Mouse (Mus musculus): ENCODE data around the gene Prdm16.

Gene Prdm16

DNA sequence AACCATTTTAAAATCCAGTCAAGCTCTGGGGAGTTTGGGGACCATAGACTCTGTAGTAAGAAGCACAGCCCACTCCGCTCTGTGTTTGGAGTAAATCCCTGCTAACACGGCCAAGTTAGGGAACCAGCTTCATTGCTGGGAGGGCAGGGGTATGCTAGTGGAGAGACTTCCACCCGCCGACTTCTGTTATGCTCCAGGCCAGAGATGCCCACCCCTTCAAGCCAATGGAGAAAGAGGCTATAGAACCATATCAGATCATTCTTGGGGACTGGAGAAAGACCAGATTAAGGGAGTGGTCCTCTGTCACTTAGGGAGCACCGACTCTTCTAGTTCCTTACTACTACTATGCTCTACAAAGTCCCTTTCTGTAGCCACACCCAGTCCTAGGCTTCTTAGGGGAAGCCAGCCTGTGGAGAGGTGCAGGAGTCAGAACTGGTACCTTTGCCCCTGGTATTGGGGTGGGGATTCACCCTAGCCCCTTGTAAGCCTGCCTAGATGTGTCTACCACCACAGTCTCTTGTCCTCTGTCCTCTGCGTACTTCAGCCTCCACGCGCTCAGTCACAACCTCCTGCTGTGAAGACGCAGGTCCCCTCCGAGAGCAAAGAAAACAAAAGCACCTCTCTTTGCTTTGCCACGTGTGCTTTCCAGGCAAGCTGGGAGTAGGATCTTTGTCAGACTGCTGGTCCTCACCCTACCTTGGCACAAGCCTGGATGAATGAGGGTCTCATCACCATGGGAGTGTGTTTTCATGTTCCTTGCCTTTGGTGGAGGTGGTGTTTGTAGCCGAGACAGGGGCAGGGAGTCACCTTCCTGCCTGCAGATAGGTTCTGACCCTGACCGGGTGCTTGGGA, 3.1 kb upstream of the Prdm16 start:
- DNase-seq (ENCODE audit: low spot score), result no peak

DNA sequence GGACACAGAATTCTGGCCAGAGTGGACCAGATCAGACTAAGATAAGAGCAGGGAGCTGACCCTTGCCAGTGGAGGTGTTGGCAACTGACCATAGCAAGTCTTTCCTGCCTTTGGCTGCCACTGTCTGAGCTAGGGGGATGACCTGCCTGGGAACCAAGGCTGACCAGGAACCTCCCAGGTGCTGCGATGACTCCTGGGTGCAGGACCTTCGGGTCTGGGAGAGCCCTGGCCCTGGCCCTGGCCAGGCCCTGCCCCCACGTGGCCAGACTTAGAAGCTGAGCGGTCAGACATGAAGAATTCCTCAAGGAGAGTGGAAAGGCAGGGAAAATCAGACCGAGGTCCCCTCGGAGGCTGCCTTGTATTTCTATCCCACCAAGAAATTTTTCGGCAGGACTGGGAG, 2.5 kb upstream of the Prdm16 start:
- DNase-seq (ENCODE audit: low spot score), result no peak

GRCm38 (mm10) chr4:154638320-154638886, 1.7 kb upstream of the Prdm16 start:
- DNase-seq (ENCODE audit: low spot score), result no peak

DNA sequence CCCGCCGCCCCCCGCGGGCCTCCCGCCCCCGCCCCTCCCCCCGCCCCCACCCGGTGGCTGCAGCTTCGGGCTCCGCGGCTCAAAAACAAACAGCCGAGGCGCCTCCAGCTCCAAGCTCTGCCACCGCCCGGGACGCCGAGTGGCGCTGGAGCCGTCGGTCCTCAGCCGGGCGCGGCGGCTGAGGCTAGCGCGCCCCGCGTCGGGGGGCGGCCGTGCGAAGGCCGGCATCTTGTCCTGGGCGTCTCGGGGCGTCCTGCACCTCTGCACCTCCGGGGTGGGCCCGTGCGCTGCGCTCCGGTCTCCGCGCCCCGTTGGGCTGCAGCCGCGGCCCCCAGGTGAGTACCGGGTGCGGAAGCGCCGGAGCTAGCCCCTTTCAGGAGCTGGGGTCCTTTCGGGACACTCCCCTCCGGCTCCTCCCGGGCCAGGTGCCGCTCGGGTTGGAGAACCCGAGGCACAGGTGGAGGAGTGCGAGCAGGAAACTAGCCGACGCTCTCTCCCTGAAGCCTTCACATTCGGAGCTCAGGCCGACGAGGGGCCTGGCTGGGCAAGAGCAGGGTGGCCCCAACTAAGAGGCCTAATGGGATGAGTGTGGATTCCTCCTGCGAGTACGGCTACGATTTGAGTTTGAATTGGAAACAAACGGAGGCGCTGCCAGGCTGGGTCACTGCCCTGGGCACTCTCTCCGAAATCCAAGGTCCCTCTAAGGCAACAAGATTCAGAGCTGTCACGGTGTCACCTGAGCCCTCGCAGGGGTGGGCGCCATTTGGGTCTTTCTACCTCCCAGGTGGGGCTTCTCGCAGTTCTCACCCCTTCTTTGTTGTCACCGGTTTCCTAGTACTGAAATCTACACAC, 1.0 kb upstream of the Prdm16 start:
- no peak for DNase-seq (ENCODE audit: low spot score)

DNA sequence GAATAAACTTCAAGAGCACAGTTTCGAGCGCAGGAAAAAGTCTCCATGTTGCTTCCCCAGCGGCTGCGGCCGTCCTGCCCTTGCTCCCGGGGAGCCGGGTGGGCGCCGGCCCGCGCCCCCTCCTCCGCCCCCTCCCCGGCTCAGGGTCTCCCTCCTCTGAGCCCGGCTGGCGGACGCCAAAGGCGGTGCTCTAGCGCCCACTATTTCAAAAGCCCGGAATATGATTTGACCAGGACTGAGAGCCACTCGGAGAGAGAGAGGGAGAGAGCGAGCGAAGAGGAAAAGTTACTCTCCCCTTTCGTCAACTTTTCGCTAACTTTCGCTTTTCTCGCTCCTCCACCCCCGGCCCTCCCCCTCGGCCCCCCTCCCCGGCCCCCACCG, 630 bp downstream of the Prdm16 start:
- no peak for DNase-seq (ENCODE audit: low spot score)

DNA sequence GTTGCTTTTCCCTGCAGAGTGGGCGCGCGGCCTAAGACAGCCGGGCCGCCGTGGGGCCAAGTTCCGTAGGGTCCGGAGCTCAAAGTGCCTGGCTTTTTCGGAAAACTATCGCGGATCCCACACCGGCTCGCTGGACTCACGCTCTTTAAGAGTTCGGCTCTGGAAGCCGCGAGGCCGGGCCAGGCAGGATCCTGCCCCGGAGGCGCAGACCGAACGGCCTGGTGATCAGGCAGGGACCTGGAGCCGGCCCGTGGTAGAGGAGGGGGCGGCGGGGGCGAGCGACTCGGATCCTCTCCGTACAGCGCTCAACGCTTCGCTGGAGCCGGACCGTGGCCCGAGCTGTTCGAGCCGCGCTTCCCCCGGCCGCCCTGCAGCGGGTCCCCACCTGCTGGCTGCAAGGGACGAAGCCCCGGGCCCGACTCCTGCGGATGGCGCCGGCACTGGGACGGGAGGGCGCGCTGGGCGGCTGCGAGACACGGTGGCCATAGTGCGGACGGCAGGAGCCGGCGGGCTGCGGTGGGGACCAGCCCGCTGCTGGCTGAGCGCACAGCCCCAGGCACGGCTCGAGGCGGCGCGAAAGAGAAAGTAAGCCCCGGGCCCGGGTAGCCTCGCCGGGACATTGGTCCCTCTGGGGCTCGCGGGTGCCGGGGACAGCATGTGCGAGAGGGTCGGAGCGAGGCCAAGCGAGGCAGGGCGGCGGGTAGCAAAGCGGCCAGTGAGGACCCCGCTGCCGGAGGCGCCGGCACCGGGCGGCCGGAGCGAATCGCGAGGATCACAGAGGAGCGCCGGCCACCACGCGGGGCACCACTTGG, 1.2 kb downstream of the Prdm16 start:
- DNase-seq (ENCODE audit: low spot score), result peak; percentile 53

GRCm38 (mm10) chr4:154634470-154635240, 2.0 kb downstream of the Prdm16 start:
- no peak for DNase-seq (ENCODE audit: low spot score)

GRCm38 (mm10) chr4:154634001-154634400, 2.7 kb downstream of the Prdm16 start:
- no peak for DNase-seq (ENCODE audit: low spot score)

DNA sequence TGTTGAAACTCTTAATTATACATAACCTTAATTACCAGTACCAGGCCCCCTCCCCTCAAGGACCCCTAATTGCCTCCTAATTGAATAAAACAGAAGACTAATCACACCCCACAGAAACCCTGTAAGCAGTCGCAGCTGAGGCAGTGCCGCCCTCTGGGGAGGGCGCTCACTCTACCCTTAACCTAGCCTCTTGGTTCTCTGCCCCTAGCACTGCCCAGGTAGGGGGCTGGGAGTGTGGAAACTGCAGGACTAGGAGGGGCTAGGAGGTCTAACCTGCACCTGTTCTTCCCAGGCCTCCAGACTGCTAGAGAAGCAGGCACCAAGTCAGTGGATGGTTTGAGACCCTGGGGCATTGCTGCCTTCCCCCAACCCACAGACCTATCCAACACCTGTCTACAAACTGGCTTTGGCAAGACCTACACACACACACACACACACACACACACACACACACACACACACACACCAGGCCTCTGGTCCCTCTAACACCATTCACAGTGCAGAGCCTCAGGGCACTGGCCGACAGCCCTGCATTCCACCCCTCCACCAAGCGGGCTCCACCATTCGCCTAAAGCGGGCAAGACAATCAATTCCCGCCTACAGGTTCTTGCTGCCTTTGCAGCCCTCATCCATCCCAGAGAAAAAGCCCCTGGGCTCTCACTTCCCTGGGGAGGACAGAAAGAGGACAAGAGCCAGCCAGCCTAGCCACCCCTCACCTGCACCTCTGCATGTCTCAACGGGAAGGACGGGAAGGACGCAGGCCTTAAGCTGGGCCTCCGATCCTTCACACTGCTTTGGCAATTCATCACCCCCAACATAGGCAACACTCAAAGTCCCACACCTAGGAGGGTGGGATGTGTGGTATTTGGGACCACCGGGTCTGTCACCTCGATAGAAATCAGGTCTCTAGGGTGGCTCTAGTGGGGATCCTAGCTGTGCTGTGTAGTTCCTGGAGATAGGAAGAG, 3.6 kb downstream of the Prdm16 start:
- no peak for DNase-seq (ENCODE audit: low spot score)

DNA sequence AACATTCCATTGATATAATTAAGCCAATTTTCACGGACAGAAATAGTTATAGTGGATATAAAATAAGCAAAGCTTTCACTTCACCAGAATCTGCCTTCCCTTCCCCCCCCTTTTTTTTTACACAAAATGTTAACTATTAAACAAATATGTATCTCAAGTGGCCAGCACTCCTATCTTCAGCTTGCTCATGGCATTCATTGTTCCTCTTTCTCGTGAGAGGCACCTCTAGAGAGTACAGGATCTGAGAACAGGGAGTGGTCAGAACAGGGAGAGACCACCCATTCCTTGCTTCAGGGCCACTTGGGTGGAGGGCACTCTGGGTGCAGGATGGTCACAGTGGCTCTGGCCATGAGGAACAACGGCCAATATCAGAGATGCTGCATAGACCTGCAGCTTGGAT, 5.9 kb downstream of the Prdm16 start:
- DNase-seq (ENCODE audit: low spot score), result no peak

DNA sequence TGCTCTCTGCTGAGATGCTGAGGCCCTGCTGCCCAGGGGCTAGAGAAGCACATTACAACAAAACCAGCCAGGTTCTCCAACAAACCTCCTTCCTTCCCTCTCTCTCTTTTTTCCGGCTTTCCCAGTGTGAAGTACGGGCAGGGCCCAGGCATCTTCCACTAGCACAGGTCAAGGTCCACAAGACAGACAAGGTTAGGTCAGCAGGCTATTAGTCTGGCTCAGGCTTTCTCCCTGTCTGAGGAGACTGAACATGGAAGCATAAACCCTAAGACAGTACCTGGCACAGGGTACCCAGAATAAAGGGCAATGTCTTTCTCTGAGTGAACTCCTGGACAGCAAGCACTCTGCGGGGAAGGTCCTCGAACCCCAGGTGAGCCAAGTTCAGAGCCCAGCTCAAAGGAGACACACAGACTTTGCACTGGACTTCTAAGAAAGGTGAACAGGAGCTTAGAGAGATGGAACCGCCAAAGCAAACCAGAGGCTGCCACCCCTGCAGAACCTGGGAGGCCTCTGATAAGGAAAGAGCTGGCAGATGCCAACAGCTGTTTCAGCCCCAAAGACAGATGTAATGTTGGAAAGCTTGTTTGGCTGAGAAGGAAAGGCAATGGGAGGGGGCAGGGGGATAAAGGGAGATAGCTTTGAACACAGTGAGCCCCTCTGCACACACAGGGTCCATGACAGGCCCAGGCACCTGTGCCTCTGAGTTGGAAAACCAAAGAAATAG, 9.1 kb downstream of the Prdm16 start:
- DNase-seq (ENCODE audit: low spot score), result no peak

DNA sequence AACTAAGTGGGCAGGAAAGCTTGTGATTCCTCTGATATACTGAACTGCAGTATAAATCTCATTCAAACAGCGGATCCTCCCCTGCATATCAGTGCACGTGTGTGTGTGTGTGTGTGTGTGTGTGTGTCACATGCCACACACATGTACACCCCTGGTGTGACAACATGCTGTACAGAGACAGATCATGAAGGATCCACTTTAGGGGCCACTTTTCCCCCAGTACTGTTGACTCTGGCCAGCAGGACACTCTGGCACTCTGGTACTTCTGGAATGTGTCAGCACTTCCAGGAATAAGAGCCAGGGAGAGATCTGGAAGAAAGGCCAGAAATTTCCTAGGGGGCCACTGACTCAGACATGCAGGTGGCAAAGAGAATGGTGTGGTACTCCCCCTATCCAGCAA, 10.4 kb downstream of the Prdm16 start:
- no peak for DNase-seq (ENCODE audit: low spot score)

DNA sequence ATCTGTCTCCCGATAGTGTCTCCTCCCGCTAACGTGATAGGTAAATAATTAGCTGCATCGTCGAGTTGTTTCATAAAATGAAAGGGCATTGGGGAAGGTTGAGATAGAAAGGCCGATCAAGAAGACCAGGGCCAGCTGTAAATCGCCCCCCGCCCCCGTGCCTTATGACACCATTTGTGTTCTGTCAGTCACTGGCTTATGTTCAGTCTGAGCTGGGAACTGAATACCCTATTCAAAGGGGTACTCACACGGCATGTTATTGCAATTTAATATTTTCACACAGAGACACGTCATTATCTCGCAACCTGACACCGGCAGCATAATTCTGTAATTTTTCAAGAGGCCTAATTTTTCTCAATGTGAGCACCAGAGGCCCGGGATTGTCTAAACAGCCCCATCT, 11.0 kb downstream of the Prdm16 start:
- DNase-seq (ENCODE audit: low spot score), result no peak

- no peak for DNase-seq (ENCODE audit: low spot score)
Observed at GRCm38 (mm10) chr4:154623241-154623640, 13.4 kb downstream of the Prdm16 start.

- no peak for DNase-seq (ENCODE audit: low spot score)
Observed at GRCm38 (mm10) chr4:154622521-154622920, 14.2 kb downstream of the Prdm16 start.

- DNase-seq (ENCODE audit: low spot score), result no peak
Observed at GRCm38 (mm10) chr4:154611167-154611566, 25.5 kb downstream of the Prdm16 start.

GRCm38 (mm10) chr4:154607724-154608123, 28.9 kb downstream of the Prdm16 start:
- no peak for DNase-seq (ENCODE audit: low spot score)

DNA sequence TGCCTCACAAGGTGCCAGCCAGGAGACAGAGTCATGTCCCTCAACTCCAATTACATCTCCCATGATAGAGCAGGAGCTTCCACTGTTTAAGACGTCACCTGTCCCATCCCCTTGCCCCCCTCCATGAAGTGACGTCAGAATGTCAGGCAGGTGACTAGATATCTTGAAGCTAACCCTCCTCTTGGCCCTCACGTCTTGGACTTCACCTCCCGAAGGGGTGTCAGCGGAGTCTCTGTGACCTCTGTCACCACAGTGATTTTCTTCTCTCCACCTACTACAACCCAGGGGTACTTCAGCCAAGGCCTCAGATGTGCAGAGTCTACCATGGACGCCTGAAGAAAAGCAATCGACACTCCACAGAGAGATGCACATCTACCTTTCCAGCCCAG, 32.2 kb downstream of the Prdm16 start:
- DNase-seq (ENCODE audit: low spot score), result no peak

- no peak for DNase-seq (ENCODE audit: low spot score)
Observed at GRCm38 (mm10) chr4:154603663-154604441, 32.8 kb downstream of the Prdm16 start.
